ENCODE assay signal across 8 mouse cellular contexts in the genomic region with DNA sequence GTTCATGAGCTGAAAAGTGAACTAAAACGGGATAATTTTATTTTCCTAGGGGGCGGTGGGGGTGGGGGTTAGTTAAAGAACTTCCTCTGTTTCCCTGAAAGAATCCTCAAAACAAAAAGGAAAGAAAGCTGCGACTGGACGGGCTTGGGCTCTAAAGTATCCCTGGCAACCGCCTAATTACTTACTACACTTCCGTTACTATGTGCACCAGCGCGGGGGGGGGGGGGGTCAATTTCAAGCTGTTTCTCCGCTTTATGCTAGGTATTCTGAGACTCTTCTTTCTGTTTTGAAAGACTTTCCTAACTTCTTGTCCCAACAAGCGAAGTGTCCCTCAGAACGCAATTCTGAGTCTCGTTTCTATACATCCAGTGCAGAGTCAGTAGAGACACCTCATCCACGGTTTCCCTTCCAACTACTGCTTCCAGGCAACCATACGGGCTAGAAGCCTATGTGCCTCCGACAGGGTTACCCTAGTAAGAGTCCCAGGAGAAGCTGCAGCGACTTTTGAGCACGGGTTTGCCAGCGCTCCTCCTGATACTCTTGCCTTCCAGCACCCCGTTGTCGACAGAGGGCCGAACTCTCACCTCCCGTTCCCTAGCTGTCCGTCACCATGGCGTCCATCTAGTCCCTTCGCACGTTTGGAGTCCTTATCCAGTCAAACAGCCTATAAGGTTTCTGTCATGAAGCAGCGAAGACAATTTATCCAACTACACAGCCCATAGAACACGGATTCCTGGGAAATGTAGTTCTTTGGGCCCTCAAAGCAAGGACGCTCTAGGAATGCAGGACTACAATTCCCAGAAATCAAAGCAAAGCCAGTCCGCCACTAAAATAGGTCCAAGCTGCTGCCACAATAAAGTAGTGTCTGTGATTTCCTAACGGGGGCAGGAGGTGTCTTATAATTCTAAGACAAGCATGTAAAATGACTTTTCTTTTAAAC. TPM values are rescaled to one million over a fixed set of nuclear protein-coding genes. Genes with fewer than 3 reads are reported as not detected.
DNase-seq lines count a peak whose midpoint lies in the region; ATAC-seq and TF ChIP-seq lines count a peak whose summit lies in the region.

No protein-coding gene starts in this region.

- H3K9ac ChIP-seq in forebrain, embryonic 16.5 days (replicated peaks; ENCODE audit: low read depth, low read length): peak overlapping the region; percentile 84
- peak overlapping the region; percentile 61 for H3K9ac ChIP-seq in lung, embryonic 14.5 days

- 0 out of 2 replicates have a peak, but pooled peaks cover 3% of the 10 kb centered on the region for H3K27me3 ChIP-seq in forebrain, embryonic 16.5 days (replicated peaks; ENCODE audit: control insufficient read depth, insufficient read depth, low read length)
- no peaks in the 10 kb centered on the region for H3K27me3 ChIP-seq in lung, embryonic 14.5 days (ENCODE audit: insufficient read depth, low read length)

- H3K36me3 ChIP-seq in forebrain, embryonic 16.5 days (ENCODE audit: control insufficient read depth, insufficient read depth): no peaks in the 10 kb centered on the region
- no peaks in the 10 kb centered on the region for H3K36me3 ChIP-seq in lung, embryonic 14.5 days (ENCODE audit: insufficient read depth)

- peaks cover 6% of the 10 kb centered on the region for H3K4me1 ChIP-seq in forebrain, embryonic 16.5 days (replicated peaks; ENCODE audit: control insufficient read depth, insufficient read depth, low read length)
- no peaks in the 10 kb centered on the region for H3K4me1 ChIP-seq in lung, embryonic 14.5 days (ENCODE audit: insufficient read depth)
- H3K4me1 ChIP-seq in olfactory bulb, adult 2 months (ENCODE audit: control insufficient read depth, insufficient read depth, low read length): 0 out of 2 replicates have a peak, but pooled peaks cover 2% of the 10 kb centered on the region

- TF ChIP-seq POLR2A in olfactory bulb, adult 2 months (IDR thresholded peaks at IDR 0.05; ENCODE audit: insufficient read depth, low read depth, low read length): no peak

- peak; percentile 100 for ATAC-seq in forebrain, embryonic 16.5 days
- ATAC-seq in lung, embryonic 14.5 days (ENCODE audit: insufficient read depth): peak; percentile 100

- TF ChIP-seq CTCF in layer of hippocampus, adult 2 months (conservative IDR thresholded peaks at IDR 0.05): peak; percentile 45
- TF ChIP-seq CTCF in lung, embryonic 14.5 days (IDR thresholded peaks at IDR 0.05; ENCODE audit: low read depth): 0 out of 2 replicates have a peak, but pooled peaks have one; percentile 1
- no peak for TF ChIP-seq CTCF in olfactory bulb, adult 2 months (IDR thresholded peaks at IDR 0.05; ENCODE audit: insufficient read depth, low read depth, low read length)

- DNase-seq in MN1 (ENCODE audit: low spot score): peak; percentile 96
- DNase-seq in cerebellum, adult 11-12 months: peak; percentile 93
- peak; percentile 68 to 86 for DNase-seq in heart, postnatal 36 days
- peak; percentile 87 to 95 for DNase-seq in layer of hippocampus, adult 2 months (ENCODE audit: low spot score in 2 of 2)
- DNase-seq in lung, embryonic 14.5 days: peak; percentile 98
- DNase-seq in urinary bladder, postnatal 25 days (ENCODE audit: low spot score): peak; percentile 44

- no peaks in the 10 kb centered on the region for H3K9me3 ChIP-seq in forebrain, embryonic 16.5 days (ENCODE audit: control insufficient read depth, low read length)
- H3K9me3 ChIP-seq in lung, embryonic 14.5 days (ENCODE audit: low read depth, low read length): no peaks in the 10 kb centered on the region

- peak overlapping the region; percentile 93 for H3K27ac ChIP-seq in forebrain, embryonic 16.5 days (ENCODE audit: low read length)
- peak overlapping the region; percentile 96 for H3K27ac ChIP-seq in layer of hippocampus, adult 2 months
- peak overlapping the region; percentile 77 for H3K27ac ChIP-seq in lung, embryonic 14.5 days (ENCODE audit: low read depth)
- H3K27ac ChIP-seq in olfactory bulb, adult 2 months (ENCODE audit: insufficient read depth, low read depth, low read length): peak overlapping the region; percentile 30

- peak overlapping the region; percentile 88 for H3K4me3 ChIP-seq in forebrain, embryonic 16.5 days (replicated peaks; ENCODE audit: low read length)
- peak overlapping the region; percentile 84 for H3K4me3 ChIP-seq in layer of hippocampus, adult 2 months
- H3K4me3 ChIP-seq in lung, embryonic 14.5 days (ENCODE audit: low read depth, low read length): peak overlapping the region; percentile 65
- H3K4me3 ChIP-seq in olfactory bulb, adult 2 months (ENCODE audit: insufficient read depth, low read depth, low read length): peak overlapping the region; percentile 72

- intact Hi-C loops in heart, postnatal 36 days (cut with DNase I): no loop called here

- WGBS in forebrain, embryonic 16.5 days: under 1% methylated on average over 31 of the region's 31 CpGs
- WGBS in lung, embryonic 14.5 days: 2% methylated on average over 31 of the region's 31 CpGs
- under 1% methylated on average over 31 of the region's 31 CpGs for WGBS in olfactory bulb, adult 2 months

- H3K4me2 ChIP-seq in forebrain, embryonic 16.5 days (ENCODE audit: low read length): peak overlapping the region; percentile 82
- H3K4me2 ChIP-seq in lung, embryonic 14.5 days: peak overlapping the region; percentile 64

RNA-seq across cellular contexts. Expression of a gene that starts 4.0 kb away (rescaled TPM):
- not detected in 2 replicates for polyA plus RNA-seq in forebrain, embryonic 16.5 days (2015; fragmentation: Nextera tagmentation; extraction: Ambion mirVana)
- total RNA-seq in heart, postnatal 36 days (2021): not detected
- not detected for total RNA-seq in layer of hippocampus, adult 2 months (2021)
- not detected in 2 replicates for polyA plus RNA-seq in lung, embryonic 14.5 days (2014; fragmentation: Nextera tagmentation; extraction: Ambion mirVana)
- not detected in 2 replicates for polyA plus RNA-seq in olfactory bulb, adult 2 months (2012; ENCODE audit: insufficient read depth, insufficient read length, low replicate concordance, missing spikeins)

RNA-seq across cellular contexts. Expression of a gene that starts 20.7 kb away (rescaled TPM):
- 0.05 and 0.07 TPM in 2 replicates for polyA plus RNA-seq in forebrain, embryonic 16.5 days (2015; fragmentation: Nextera tagmentation; extraction: Ambion mirVana)
- total RNA-seq in heart, postnatal 36 days (2021): under 1 TPM; 0.08 to 0.14 TPM
- total RNA-seq in layer of hippocampus, adult 2 months (2021): under 1 TPM; 0.15 to 0.25 TPM
- polyA plus RNA-seq in lung, embryonic 14.5 days (2014; fragmentation: Nextera tagmentation; extraction: Ambion mirVana): not detected in 2 replicates
- polyA plus RNA-seq in olfactory bulb, adult 2 months (2012; ENCODE audit: insufficient read depth, insufficient read length, low replicate concordance, missing spikeins): 321 and 562 TPM in 2 replicates

RNA-seq across cellular contexts. Expression of a gene that starts 20.8 kb away (rescaled TPM):
- polyA plus RNA-seq in forebrain, embryonic 16.5 days (2015; fragmentation: Nextera tagmentation; extraction: Ambion mirVana): 44.1 and 44.4 TPM in 2 replicates
- 100 to 1,000 TPM in 1 of 2 experiments, 10 to 100 TPM in 1; 98.5 to 101 TPM for total RNA-seq in heart, postnatal 36 days (2021)
- 10 to 100 TPM; 32.0 to 32.3 TPM for total RNA-seq in layer of hippocampus, adult 2 months (2021)
- 52.4 and 53.9 TPM in 2 replicates for polyA plus RNA-seq in lung, embryonic 14.5 days (2014; fragmentation: Nextera tagmentation; extraction: Ambion mirVana)
- not detected in 2 replicates for polyA plus RNA-seq in olfactory bulb, adult 2 months (2012; ENCODE audit: insufficient read depth, insufficient read length, low replicate concordance, missing spikeins)

RNA-seq across cellular contexts. Expression of a gene that starts 49.7 kb away (rescaled TPM):
- 9.7 and 13.7 TPM in 2 replicates for polyA plus RNA-seq in forebrain, embryonic 16.5 days (2015; fragmentation: Nextera tagmentation; extraction: Ambion mirVana)
- 10 to 100 TPM in 1 of 2 experiments, 1 to 10 TPM in 1; 9.0 to 10.3 TPM for total RNA-seq in heart, postnatal 36 days (2021)
- total RNA-seq in layer of hippocampus, adult 2 months (2021): 10 to 100 TPM; 14.1 to 16.8 TPM
- 15.4 and 16.9 TPM in 2 replicates for polyA plus RNA-seq in lung, embryonic 14.5 days (2014; fragmentation: Nextera tagmentation; extraction: Ambion mirVana)
- polyA plus RNA-seq in olfactory bulb, adult 2 months (2012; ENCODE audit: insufficient read depth, insufficient read length, low replicate concordance, missing spikeins): not detected in 2 replicates

Comparison
In these comparisons a context has a peak if more than half of its experiments do, and no peak if none do; other contexts are left out.
1. Peak in every context shown above with its lines: DNase-seq, ATAC-seq, H3K4me3 ChIP-seq and H3K27ac ChIP-seq.
2. DNase-seq: peak in every context shown above with its lines; median percentile 98 in lung, embryonic 14.5 days; 96 in MN1; 93 in cerebellum, adult 11-12 months; 91 in layer of hippocampus, adult 2 months; 77 in heart, postnatal 36 days; 44 in urinary bladder, postnatal 25 days.
3. H3K27ac ChIP-seq: peak in every context shown above with its lines; median percentile 96 in layer of hippocampus, adult 2 months; 93 in forebrain, embryonic 16.5 days; 77 in lung, embryonic 14.5 days; 30 in olfactory bulb, adult 2 months.
4. RNA of a gene that starts 20.7 kb away (polyA plus RNA-seq): 321 to 562 TPM in olfactory bulb, adult 2 months; 0.05 to 0.07 TPM in forebrain, embryonic 16.5 days and not detected in lung, embryonic 14.5 days; every median in the first group is over 100 times any median in the second.